Mouse (Mus musculus): ENCODE measurements around the gene 9430015G10Rik.

DNA sequence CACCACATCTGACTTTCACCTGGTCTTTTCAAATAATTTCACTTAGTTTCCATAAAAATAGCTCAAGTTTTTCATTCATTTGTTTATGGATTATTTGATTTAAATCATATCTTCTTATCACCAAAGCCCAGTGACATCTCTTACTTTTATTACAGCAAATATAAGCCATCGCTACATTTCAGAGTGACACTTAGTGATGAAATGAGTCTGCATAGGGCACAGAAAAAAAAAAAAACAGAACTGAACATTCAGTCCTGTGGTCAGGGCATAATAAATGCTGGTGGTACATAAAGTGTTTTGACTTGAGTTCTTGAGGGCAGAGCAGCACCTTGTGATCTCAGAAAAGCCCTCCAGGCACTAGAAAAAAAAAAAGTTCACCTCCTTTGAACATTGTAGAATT lies 13.6 kb upstream of the 9430015G10Rik start:
- TF ChIP-seq CTCF (IDR thresholded peaks at IDR 0.05; ENCODE audit: extremely low read depth, insufficient read depth, insufficient read length, insufficient replicate concordance): no peak
- no peak for TF ChIP-seq POLR2A (IDR thresholded peaks at IDR 0.05; ENCODE audit: low read depth, low read length)

All from spleen, adult 2 months (tissue).